Mouse (Mus musculus): ENCODE results near the gene Muc13. TPM values are rescaled to one million over a fixed set of nuclear protein-coding genes. Genes with fewer than 3 reads are reported as not detected.

Gene Muc13
- polyA plus RNA-seq, 1 experiment from 2014 or later, result 0.07 TPM

- Histone ChIP-seq H3K27me3 (ENCODE audit: control insufficient read depth, insufficient read depth, low read length) (no peaks in the 10 kb centered on the region), H3K4me1 (ENCODE audit: control insufficient read depth, insufficient read depth, low read length) (no peaks in the 10 kb centered on the region), H3K27ac (ENCODE audit: low read depth, low read length) (no peak overlapping the region), H3K4me2 (ENCODE audit: low read depth, low read length) (no peak overlapping the region), H3K4me3 (ENCODE audit: low read depth, low read length) (no peak overlapping the region), H3K36me3 (ENCODE audit: control insufficient read depth, insufficient read depth, low read length) (no peaks in the 10 kb centered on the region), H3K9ac (replicated peaks; ENCODE audit: low read depth, low read length) (no peak overlapping the region), H3K9me3 (ENCODE audit: control insufficient read depth, low read length) (no peaks in the 10 kb centered on the region)
- WGBS, result 84% methylated on average over 6 of the region's 6 CpGs
- ATAC-seq (ENCODE audit: low read depth), result no peak
Observed at GRCm38 (mm10) chr16:33795887-33796286, 2.0 kb downstream of the Muc13 start.

GRCm38 (mm10) chr16:33796756-33797155, 2.9 kb downstream of the Muc13 start:
- Histone ChIP-seq H3K27ac (ENCODE audit: low read depth, low read length) (no peak overlapping the region), H3K36me3 (ENCODE audit: control insufficient read depth, insufficient read depth, low read length) (no peaks in the 10 kb centered on the region), H3K4me2 (ENCODE audit: low read depth, low read length) (no peak overlapping the region), H3K4me1 (ENCODE audit: control insufficient read depth, insufficient read depth, low read length) (no peaks in the 10 kb centered on the region), H3K4me3 (ENCODE audit: low read depth, low read length) (no peak overlapping the region), H3K9me3 (ENCODE audit: control insufficient read depth, low read length) (no peaks in the 10 kb centered on the region), H3K9ac (replicated peaks; ENCODE audit: low read depth, low read length) (no peak overlapping the region), H3K27me3 (ENCODE audit: control insufficient read depth, insufficient read depth, low read length) (no peaks in the 10 kb centered on the region)
- ATAC-seq (ENCODE audit: low read depth), result no peak
- 89% methylated on average over 3 of the region's 3 CpGs for WGBS

DNA sequence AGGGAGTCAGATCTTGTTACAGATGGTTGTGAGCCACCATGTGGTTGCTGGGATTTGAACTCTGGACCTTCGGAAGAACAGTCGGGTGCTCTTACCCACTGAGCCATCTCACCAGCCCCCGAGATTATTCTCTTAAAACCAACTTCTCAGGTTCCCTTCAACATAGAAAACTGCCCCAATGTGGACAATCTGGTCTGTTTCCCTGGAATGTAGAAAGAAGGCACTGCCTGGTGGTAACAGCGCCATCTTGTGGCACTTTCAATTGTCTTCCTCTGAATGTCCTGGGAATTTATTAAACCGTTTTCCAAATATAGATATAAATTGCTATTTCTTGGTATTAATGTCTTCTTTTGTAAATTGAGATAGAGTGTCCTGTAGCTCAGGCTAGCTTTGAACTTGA, 4.0 kb downstream of the Muc13 start:
- no peak overlapping the region for H3K4me3 ChIP-seq (ENCODE audit: low read depth, low read length)
- H3K9me3 ChIP-seq (ENCODE audit: control insufficient read depth, low read length), result no peaks in the 10 kb centered on the region
- H3K27ac ChIP-seq (ENCODE audit: low read depth, low read length), result no peak overlapping the region
- 55% methylated on average over 5 of the region's 5 CpGs for WGBS
- no peaks in the 10 kb centered on the region for H3K36me3 ChIP-seq (ENCODE audit: control insufficient read depth, insufficient read depth, low read length)
- H3K4me2 ChIP-seq (ENCODE audit: low read depth, low read length), result no peak overlapping the region
- no peaks in the 10 kb centered on the region for H3K4me1 ChIP-seq (ENCODE audit: control insufficient read depth, insufficient read depth, low read length)
- no peaks in the 10 kb centered on the region for H3K27me3 ChIP-seq (ENCODE audit: control insufficient read depth, insufficient read depth, low read length)
- no peak for ATAC-seq (ENCODE audit: low read depth)
- no peak overlapping the region for H3K9ac ChIP-seq (replicated peaks; ENCODE audit: low read depth, low read length)

DNA sequence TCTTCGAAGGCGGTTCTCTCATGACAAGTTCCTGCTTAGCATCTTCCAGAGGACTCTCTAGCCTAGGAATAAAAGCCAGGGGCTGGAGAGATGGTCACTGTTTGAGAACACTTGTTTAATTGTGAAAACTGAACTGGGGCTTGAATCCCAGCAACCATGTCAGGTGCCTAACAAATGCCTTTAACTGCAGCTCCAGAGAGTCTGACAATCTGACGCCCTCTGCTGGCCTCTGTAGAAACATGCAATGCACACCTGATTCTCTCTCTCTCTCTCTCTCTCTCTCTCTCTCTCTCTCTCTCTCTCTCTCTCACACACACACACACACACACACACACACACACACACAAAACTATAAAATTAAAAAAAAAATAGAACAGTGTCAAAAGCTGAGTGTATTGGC, 16.2 kb downstream of the Muc13 start:
- Histone ChIP-seq H3K9me3 (ENCODE audit: control insufficient read depth, low read length) (no peaks in the 10 kb centered on the region), H3K4me1 (ENCODE audit: control insufficient read depth, insufficient read depth, low read length) (no peaks in the 10 kb centered on the region), H3K36me3 (ENCODE audit: control insufficient read depth, insufficient read depth, low read length) (no peaks in the 10 kb centered on the region), H3K27me3 (ENCODE audit: control insufficient read depth, insufficient read depth, low read length) (no peaks in the 10 kb centered on the region), H3K9ac (replicated peaks; ENCODE audit: low read depth, low read length) (no peak overlapping the region), H3K4me3 (ENCODE audit: low read depth, low read length) (no peak overlapping the region), H3K27ac (ENCODE audit: low read depth, low read length) (no peak overlapping the region), H3K4me2 (ENCODE audit: low read depth, low read length) (no peak overlapping the region)
- ATAC-seq (ENCODE audit: low read depth), result no peak
- WGBS, result 79% methylated on average over 3 of the region's 3 CpGs

DNA sequence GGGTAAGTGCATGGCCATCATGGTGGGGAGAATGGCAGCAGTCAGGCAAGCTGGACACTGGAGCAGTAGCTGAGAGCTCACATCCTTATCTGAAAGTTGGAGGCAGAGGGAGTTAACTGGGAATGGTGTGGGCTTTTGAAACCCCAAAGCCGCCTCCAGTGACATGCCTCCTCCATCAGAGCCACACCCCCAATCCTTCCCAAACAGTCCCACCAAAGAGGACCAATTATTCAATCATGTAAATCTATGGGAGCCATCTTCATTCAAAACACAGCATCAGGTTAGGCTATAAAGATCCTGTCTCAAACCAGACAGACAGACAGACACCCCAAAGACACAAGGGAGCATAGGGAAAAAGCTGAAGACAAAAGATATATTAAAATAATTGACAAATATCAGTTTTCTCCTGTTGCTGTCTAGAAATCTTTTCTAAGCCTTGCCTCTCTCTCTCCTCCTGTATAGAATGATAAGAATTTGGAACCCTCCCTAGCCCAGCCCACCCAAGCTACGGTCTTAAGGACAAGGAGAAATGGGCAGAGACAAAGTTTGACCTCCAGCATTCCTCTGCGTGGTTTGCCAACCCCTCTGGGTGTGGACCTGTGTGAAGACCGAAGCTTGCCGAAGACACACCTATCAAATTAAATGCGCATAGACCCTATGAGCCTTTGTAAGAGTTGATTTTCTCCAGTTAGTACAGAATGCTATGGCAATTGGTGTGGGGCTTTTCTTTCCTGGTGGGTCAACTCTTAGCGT, 24.8 kb downstream of the Muc13 start:
- Histone ChIP-seq H3K27me3 (ENCODE audit: control insufficient read depth, insufficient read depth, low read length) (no peaks in the 10 kb centered on the region), H3K4me2 (ENCODE audit: low read depth, low read length) (no peak overlapping the region), H3K4me1 (ENCODE audit: control insufficient read depth, insufficient read depth, low read length) (no peaks in the 10 kb centered on the region), H3K9me3 (ENCODE audit: control insufficient read depth, low read length) (no peaks in the 10 kb centered on the region), H3K27ac (ENCODE audit: low read depth, low read length) (no peak overlapping the region), H3K9ac (replicated peaks; ENCODE audit: low read depth, low read length) (no peak overlapping the region), H3K36me3 (ENCODE audit: control insufficient read depth, insufficient read depth, low read length) (no peaks in the 10 kb centered on the region), H3K4me3 (ENCODE audit: low read depth, low read length) (no peak overlapping the region)
- no peak for ATAC-seq (ENCODE audit: low read depth)
- WGBS, result 96% methylated on average over 7 of the region's 7 CpGs

DNA sequence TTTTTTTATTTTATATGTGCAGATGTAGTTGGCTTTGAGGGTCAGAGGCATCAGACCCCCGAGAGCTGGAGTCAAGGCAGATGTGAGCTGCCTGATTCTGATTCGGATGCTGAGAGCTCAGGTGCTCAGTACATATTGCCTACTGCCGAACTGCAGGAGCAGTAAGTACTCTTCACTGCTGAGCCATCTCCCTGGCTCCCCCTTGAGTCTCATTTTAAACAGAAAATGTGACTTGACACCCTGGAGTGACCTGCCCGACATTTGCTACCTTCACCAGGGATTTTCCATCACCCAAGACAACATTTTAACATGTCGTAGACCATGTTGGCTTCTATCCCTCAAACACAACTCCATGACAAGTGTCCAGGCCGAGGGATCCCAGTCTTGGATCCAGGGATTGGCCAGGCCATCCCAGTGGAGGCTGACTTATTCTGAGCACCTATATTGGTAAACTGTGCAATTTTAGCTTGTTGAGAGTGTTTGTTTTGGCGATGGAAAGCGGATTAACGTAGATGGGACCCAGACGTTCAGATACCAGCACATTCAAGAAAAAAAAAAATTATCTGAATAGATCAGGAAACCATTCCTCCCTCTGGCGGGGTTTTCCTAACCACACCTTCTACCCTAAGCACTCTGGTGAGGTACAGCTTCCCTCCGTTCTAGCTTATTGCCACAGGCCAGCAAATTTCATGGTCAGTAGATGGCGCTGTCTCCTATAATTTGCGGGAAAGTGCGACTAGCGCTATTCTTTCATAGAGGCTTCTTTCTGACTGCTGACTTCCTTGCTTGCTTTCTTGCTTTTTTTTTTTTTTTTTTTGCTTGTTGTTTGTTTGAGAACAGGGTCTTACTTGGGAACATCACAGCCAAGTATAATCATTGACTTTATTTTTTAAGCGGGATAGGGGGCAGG, 26.7 kb downstream of the Muc13 start:
- no peak overlapping the region for H3K27ac ChIP-seq (ENCODE audit: low read depth, low read length)
- H3K27me3 ChIP-seq (ENCODE audit: control insufficient read depth, insufficient read depth, low read length), result no peaks in the 10 kb centered on the region
- H3K4me3 ChIP-seq (ENCODE audit: low read depth, low read length), result no peak overlapping the region
- no peak for ATAC-seq (ENCODE audit: low read depth)
- H3K36me3 ChIP-seq (ENCODE audit: control insufficient read depth, insufficient read depth, low read length), result no peaks in the 10 kb centered on the region
- WGBS, result 20% methylated on average over 17 of the region's 17 CpGs
- no peak overlapping the region for H3K9ac ChIP-seq (replicated peaks; ENCODE audit: low read depth, low read length)
- no peak overlapping the region for H3K4me2 ChIP-seq (ENCODE audit: low read depth, low read length)
- H3K4me1 ChIP-seq (ENCODE audit: control insufficient read depth, insufficient read depth, low read length), result no peaks in the 10 kb centered on the region
- no peaks in the 10 kb centered on the region for H3K9me3 ChIP-seq (ENCODE audit: control insufficient read depth, low read length)

DNA sequence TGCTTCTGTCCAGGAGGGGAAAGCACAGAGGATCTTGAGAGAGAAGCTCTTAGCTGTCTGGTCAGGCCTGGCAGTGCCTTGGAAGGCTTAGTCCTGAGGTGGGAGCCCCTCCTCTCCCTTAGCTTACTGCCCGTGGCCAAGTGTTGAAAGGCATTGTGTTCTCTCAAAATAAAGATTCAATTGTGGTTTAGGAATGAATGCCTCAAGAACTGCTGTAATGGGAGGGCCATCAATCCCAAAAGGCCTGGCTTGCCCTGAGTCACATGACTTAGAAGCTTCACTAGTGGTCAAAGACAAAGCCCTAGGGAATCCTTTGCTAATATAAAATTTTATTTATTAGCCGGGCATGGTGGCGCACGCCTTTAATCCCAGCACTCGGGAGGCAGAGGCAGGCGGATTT, 30.8 kb downstream of the Muc13 start:
- ATAC-seq (ENCODE audit: low read depth), result no peak
- H3K4me2 ChIP-seq (ENCODE audit: low read depth, low read length), result no peak overlapping the region
- no peak overlapping the region for H3K4me3 ChIP-seq (ENCODE audit: low read depth, low read length)
- 83% methylated on average over 6 of the region's 6 CpGs for WGBS
- H3K27ac ChIP-seq (ENCODE audit: low read depth, low read length), result no peak overlapping the region
- H3K4me1 ChIP-seq (ENCODE audit: control insufficient read depth, insufficient read depth, low read length), result peaks cover 5% of the 10 kb centered on the region; the same call in 1 of the 2 replicates
- no peaks in the 10 kb centered on the region for H3K9me3 ChIP-seq (ENCODE audit: control insufficient read depth, low read length)
- no peaks in the 10 kb centered on the region for H3K36me3 ChIP-seq (ENCODE audit: control insufficient read depth, insufficient read depth, low read length)
- no peak overlapping the region for H3K9ac ChIP-seq (replicated peaks; ENCODE audit: low read depth, low read length)
- peaks cover 4% of the 10 kb centered on the region; the same call in 1 of the 2 replicates for H3K27me3 ChIP-seq (ENCODE audit: control insufficient read depth, insufficient read depth, low read length)

- no peaks in the 10 kb centered on the region for H3K36me3 ChIP-seq (ENCODE audit: control insufficient read depth, insufficient read depth, low read length)
- WGBS, result 91% methylated on average over 7 of the region's 7 CpGs
- H3K9me3 ChIP-seq (ENCODE audit: control insufficient read depth, low read length), result no peaks in the 10 kb centered on the region
- no peak overlapping the region for H3K4me2 ChIP-seq (ENCODE audit: low read depth, low read length)
- H3K27ac ChIP-seq (ENCODE audit: low read depth, low read length), result no peak overlapping the region
- H3K4me1 ChIP-seq (ENCODE audit: control insufficient read depth, insufficient read depth, low read length), result peaks cover 18% of the 10 kb centered on the region; the same call in 1 of the 2 replicates
- H3K9ac ChIP-seq (replicated peaks; ENCODE audit: low read depth, low read length), result no peak overlapping the region
- H3K4me3 ChIP-seq (ENCODE audit: low read depth, low read length), result no peak overlapping the region
- ATAC-seq (ENCODE audit: low read depth), result no peak
- H3K27me3 ChIP-seq (ENCODE audit: control insufficient read depth, insufficient read depth, low read length), result peaks cover 18% of the 10 kb centered on the region
Observed at GRCm38 (mm10) chr16:33828496-33828895, 34.7 kb downstream of the Muc13 start.

DNA sequence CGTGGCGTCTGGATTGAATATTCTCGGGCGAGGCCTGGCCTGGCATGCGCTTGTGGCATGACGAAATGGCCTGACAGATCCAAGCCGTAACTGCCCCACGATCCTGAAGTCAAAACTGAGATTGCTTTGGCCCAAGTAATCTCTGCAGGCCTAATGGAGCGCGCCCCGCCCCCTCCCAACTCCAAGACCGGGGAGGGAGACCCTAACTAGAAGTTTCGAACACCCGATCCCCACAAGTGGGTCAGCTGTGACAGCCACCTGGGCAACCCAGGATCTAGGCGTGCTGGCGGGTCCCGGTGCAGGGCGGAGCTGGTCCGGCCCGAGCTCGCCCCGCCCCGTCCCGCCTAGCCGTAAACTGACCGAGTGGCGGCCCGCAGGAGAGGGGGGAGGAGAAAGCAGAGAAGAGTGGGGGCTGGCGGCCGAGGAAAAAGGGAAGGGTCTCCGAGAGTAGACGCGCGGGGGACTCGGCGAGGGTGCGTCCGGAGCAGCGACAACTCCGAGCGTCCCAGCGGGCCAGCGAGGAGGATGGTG, 35.5 kb downstream of the Muc13 start, which contains the start of gene Itgb5:
Itgb5 (plus strand) TSS at position 365 of the 531 bp plus-strand sequence.
- Histone ChIP-seq H3K9me3 (ENCODE audit: control insufficient read depth, low read length) (no peaks in the 10 kb centered on the region), H3K27ac (ENCODE audit: low read depth, low read length) (0 out of 2 replicates have a peak within 1 kb of the TSS, but pooled peaks have one; percentile 28), H3K9ac (replicated peaks; ENCODE audit: low read depth, low read length) (peak within 1 kb of the TSS; percentile 55), H3K4me2 (ENCODE audit: low read depth, low read length) (peak within 1 kb of the TSS; percentile 99), H3K27me3 (ENCODE audit: control insufficient read depth, insufficient read depth, low read length) (peaks cover 18% of the 10 kb centered on the region), H3K4me3 (ENCODE audit: low read depth, low read length) (peak within 1 kb of the TSS; percentile 70), H3K36me3 (ENCODE audit: control insufficient read depth, insufficient read depth, low read length) (no peaks in the 10 kb centered on the region), H3K4me1 (ENCODE audit: control insufficient read depth, insufficient read depth, low read length) (peaks cover 26% of the 10 kb centered on the region; the same call in 1 of the 2 replicates)
- peak; percentile 68 for ATAC-seq (ENCODE audit: low read depth)
- WGBS, result under 1% methylated on average over 37 of the region's 43 CpGs
